In genomic region chr10:10928798-10929366, GRCm38 (mm10) we compare ENCODE assay signal across 16 mouse cellular contexts.
"Had no signal": no experiment of that assay in that cellular context is flagged by ENCODE, and none has a peak within 500 bp of the region (broad histone marks: within the 10 kb centered on the region; RNA-seq: fewer than 3 reads in every experiment).

No protein-coding gene starts in this region.

- DNase-seq: kidney, adult 11 months; kidney, adult 9 months; kidney, postnatal 4 days; liver; liver, embryonic 13.5 days; liver, postnatal 0 days; lung, postnatal 14 days; retina, postnatal 1 day; right cerebral cortex, postnatal 4 days; spleen, adult 18-20 months; thymus, adult 2 months; thymus, postnatal 25 days had no signal

- H3K4me3 ChIP-seq: limb, embryonic 12.5 days; liver, embryonic 13.5 days; lung, embryonic 15.5 days; neural tube, embryonic 13.5 days had no signal

- ATAC-seq: liver, postnatal 0 days had no signal

- H3K9me3 ChIP-seq: limb, embryonic 12.5 days; liver, embryonic 13.5 days; lung, embryonic 15.5 days; neural tube, embryonic 13.5 days had no signal

- H3K36me3 ChIP-seq: limb, embryonic 12.5 days; liver, embryonic 13.5 days; lung, embryonic 15.5 days; neural tube, embryonic 13.5 days had no signal

- H3K27me3 ChIP-seq: limb, embryonic 12.5 days; liver, embryonic 13.5 days; lung, embryonic 15.5 days; neural tube, embryonic 13.5 days had no signal

- H3K27ac ChIP-seq: kidney, postnatal 0 days; limb, embryonic 12.5 days; liver, embryonic 13.5 days; lung, embryonic 15.5 days; neural tube, embryonic 13.5 days had no signal

- H3K4me1 ChIP-seq: limb, embryonic 12.5 days; liver, embryonic 13.5 days; lung, embryonic 15.5 days; neural tube, embryonic 13.5 days had no signal

- H3K4me2 ChIP-seq: limb, embryonic 12.5 days; liver, embryonic 13.5 days; lung, embryonic 15.5 days; neural tube, embryonic 13.5 days had no signal

- H3K9ac ChIP-seq: limb, embryonic 12.5 days; liver, embryonic 13.5 days; liver, postnatal 0 days; lung, embryonic 15.5 days; neural tube, embryonic 13.5 days had no signal
